Mouse (Mus musculus): ENCODE results near the gene Kng2. TPM values are rescaled to one million over a fixed set of nuclear protein-coding genes. Genes with fewer than 3 reads are reported as not detected.

Gene Kng2
- not detected in 2 replicates for polyA plus RNA-seq (2012; rRNA removed)

GRCm38 (mm10) chr16:23028966-23029600 lies at the start of gene Kng2:
Gene Kng2 (minus strand): TSS chr16:23029482.

DNA sequence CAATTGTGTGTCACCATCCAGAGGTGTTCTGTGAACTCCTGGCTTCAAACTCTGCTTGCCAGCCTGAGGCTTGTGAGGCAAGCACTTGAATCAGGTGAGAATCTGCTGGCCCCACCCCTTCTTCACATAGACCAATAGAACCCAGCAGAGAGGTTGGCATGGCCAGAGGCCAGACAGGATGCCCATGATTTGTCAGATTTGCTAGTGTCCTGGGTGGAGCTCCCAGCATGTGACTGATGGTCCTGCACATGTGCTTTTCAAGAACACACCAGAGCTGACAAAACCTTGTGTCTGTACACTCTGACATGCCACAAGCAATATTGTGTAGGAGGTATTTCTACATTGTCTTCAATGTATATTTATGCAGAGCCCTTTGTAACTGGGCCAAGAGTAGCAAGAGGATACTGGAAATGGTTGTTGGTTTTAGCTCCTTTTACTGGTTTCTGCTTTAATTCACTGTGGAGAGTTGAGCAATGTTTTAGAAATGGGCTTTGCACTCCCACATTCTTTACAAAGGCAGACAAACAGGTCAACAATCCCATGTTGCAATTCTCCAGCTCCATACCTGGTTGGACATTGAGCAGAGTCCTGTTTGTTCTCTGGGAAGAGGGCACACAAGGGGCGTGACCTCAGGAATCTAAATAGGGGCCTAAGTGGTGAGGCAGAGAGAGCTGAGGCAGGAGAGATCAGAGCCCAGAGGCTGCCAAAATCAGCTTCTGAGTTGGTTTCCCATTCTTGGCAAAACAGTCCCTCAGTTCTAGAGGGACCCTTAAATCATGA lies 28.6 kb upstream of the Kng2 start, which contains the start of gene Kng1:
Gene Kng1, plus strand, starts transcription at position 198 of the 780 bp plus-strand sequence.

GRCm38 (mm10) chr16:22950840-22951395 lies 78.4 kb downstream of the Kng2 start, which contains the start of gene Hrg:
Gene Hrg (plus strand): TSS chr16:22951072.

Other genes starting within 250 kb of the Kng2 start
- gene Crygs, start 217.9 kb downstream of the Kng2 start, polyA plus RNA-seq (2012; rRNA removed) = not detected in 2 replicates
- 14.4 and 17.1 TPM in 2 replicates for gene Tbccd1, start 171.8 kb downstream of the Kng2 start, polyA plus RNA-seq (2012; rRNA removed)
- 32.6 and 42.5 TPM in 2 replicates for gene Dnajb11, start 171.6 kb downstream of the Kng2 start, polyA plus RNA-seq (2012; rRNA removed)
- gene Ahsg, start 138.2 kb downstream of the Kng2 start, polyA plus RNA-seq (2012; rRNA removed) = 0.78 and 0.84 TPM in 2 replicates
- 0.12 and 0.27 TPM in 2 replicates for gene Fetub, start 111.1 kb downstream of the Kng2 start, polyA plus RNA-seq (2012; rRNA removed)
- 0.58 and 0.90 TPM in 2 replicates for gene Hrg, start 78.4 kb downstream of the Kng2 start, polyA plus RNA-seq (2012; rRNA removed)
- not detected in 2 replicates for gene Kng1, start 28.4 kb upstream of the Kng2 start, polyA plus RNA-seq (2012; rRNA removed)
- 46.9 and 50.8 TPM in 2 replicates for gene Eif4a2, start 78.0 kb upstream of the Kng2 start, polyA plus RNA-seq (2012; rRNA removed)
- 0.29 TPM in 1 of 2 replicates, not detected in the other for gene Rfc4, start 98.3 kb upstream of the Kng2 start, polyA plus RNA-seq (2012; rRNA removed)
- gene Adipoq, start 117.1 kb upstream of the Kng2 start, polyA plus RNA-seq (2012; rRNA removed) = 15.4 and 18.9 TPM in 2 replicates
- gene St6gal1, start 195.3 kb upstream of the Kng2 start, polyA plus RNA-seq (2012; rRNA removed) = 25.1 and 25.3 TPM in 2 replicates